Mouse (Mus musculus): ENCODE data around the gene Rapgef1. TPM values are rescaled to one million over a fixed set of nuclear protein-coding genes. Genes with fewer than 3 reads are reported as not detected.

Gene Rapgef1
- total RNA-seq (2022) = 10 to 100 TPM; 48.7 to 53.6 (median 52.8) TPM

- peak; percentile 62 for DNase-seq
Observed at GRCm38 (mm10) chr2:29619484-29620300, at the start of gene Rapgef1. Rapgef1 (plus strand) TSS chr2:29619720.

GRCm38 (mm10) chr2:29571921-29572700 lies 47.4 kb upstream of the Rapgef1 start:
- DNase-seq = no peak

- no peak for DNase-seq
Observed at GRCm38 (mm10) chr2:29572811-29573427, 46.6 kb upstream of the Rapgef1 start.

DNA sequence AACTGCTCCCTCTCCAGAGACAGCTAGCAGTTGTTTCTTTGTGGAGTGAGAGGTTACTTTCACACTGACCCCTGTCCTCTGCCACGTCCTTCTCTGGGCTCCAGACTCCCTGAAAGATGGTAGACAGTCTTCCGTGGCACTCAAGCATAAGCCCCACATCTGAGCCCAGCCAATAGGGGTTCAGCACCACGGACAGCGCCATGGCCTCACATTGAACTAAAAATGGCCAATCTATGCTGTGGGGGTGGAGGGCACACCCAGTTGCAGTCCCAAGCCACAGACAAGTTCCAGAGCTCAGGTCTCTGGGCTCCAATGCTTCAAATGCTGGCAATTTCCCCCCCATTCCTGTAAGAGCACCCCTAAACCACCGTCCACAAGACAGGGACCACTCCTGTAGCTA lies 45.9 kb upstream of the Rapgef1 start:
- peak; percentile 12 for DNase-seq

DNA sequence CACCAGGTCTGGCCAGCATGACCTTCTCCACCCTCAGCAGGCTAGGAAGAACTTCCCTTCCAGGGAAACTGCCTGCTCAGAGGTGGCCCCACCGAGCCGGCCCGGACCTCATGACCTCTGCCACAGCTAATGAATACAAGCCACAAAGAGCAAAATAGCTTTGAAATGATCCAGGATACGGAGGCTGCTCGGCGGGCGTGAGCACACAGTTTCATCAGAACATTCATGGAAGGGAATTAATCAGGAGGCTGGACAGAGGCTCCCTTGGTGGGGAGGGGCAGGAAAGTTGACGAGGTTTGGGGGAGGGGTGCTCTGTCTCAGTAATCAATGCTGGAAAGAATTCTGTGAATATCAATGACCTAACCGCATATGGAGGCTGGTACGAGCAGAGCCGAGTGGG lies 45.3 kb upstream of the Rapgef1 start:
- no peak for DNase-seq

DNA sequence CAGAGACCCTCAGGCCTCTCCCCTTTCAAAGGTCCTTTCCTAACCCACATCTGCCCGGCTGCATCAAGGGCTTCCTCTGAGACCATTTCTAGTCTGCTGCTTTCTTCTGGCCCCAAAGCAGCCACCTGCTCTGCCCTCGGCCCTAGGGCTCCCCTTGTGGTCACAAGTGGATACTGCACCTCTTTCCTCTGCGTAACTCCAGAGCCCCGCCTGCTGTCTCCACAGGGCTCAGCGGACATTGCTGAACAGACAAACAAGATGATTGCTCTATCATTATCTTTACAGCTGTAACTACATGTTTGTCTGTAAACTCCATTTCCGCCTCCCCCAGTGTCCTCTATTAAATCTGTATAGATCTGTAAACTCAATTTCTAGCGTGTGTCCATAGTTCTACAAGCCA lies 37.1 kb upstream of the Rapgef1 start:
- DNase-seq = peak; percentile 61

DNA sequence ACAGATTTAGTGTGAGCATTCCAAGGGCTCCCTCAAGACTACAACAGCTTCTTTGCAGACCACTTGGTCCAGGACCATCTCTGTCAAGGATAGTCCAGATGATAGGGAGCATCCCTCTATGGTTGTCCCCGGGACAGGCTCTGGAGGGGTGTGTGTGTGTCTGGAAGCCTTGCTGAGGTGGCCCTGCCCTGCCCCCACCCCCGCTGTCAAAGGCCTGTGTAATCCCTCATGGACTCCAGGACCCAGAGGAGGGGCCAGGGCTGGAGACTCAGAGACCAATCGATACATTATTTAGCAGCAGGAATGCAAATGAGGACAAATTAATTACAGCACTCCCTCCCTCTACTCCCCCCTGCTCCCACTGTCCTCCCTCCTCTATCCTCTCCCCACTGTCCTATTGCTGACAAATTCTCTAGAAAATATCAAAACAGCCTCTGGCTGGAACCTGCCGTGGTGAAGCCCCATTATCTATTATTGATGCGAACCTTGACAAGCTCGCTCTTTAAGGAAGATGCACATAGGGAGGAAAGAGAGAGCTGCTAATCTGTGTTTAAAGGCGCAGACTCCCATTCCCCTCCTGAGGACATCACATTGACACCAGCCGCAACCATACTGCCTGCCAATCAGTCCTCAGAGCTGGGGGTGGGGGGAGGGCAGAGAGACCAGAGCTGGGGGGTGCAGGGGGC lies 33.4 kb upstream of the Rapgef1 start:
- DNase-seq = no peak

- no peak for DNase-seq
Observed at GRCm38 (mm10) chr2:29588006-29588405, 31.5 kb upstream of the Rapgef1 start.

- no peak for DNase-seq
Observed at GRCm38 (mm10) chr2:29589266-29589665, 30.3 kb upstream of the Rapgef1 start.

DNA sequence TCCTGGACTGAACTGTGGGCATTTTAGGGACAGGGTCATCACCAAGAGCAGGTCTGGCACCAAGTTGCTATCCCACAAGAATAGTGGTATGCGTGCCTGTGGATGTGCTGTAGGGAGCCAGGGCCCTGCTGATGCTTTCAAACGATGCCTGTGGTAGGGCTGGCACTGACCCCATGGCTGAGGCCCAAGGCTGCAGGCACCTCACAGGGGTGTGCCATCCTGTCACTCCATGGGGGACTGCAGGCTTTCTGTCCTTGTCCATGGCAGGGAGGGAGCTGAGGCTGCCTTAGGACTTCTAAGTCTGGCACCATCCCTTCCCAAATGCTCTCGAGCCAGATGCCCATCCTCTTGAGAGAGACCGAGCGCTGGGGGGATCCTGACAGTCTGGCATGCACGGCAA lies 27.9 kb upstream of the Rapgef1 start:
- no peak for DNase-seq

DNA sequence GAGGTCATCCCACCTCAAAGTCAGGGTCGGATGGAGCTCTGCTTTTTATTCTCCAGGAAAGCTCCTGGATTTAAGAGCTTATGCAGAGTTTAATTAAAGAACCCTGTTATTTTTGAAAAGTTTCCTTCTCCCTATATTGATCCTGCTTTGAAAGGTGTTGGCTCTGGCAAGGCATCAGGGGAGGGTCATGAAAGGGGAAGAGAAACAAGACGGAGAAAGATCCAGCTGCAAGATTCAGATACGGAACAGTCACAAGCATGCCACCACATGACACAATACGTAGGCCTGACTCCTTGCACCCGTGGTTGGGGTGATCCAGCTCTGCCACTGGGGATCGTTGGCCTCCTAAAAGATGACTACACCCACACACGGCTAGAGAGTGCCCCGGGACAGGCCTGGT lies 27.0 kb upstream of the Rapgef1 start:
- DNase-seq = no peak

GRCm38 (mm10) chr2:29603930-29604329 lies 15.6 kb upstream of the Rapgef1 start:
- peak; percentile 45 for DNase-seq

GRCm38 (mm10) chr2:29605591-29605990 lies 13.9 kb upstream of the Rapgef1 start:
- DNase-seq = no peak

GRCm38 (mm10) chr2:29606460-29606859 lies 13.1 kb upstream of the Rapgef1 start:
- DNase-seq = no peak

DNA sequence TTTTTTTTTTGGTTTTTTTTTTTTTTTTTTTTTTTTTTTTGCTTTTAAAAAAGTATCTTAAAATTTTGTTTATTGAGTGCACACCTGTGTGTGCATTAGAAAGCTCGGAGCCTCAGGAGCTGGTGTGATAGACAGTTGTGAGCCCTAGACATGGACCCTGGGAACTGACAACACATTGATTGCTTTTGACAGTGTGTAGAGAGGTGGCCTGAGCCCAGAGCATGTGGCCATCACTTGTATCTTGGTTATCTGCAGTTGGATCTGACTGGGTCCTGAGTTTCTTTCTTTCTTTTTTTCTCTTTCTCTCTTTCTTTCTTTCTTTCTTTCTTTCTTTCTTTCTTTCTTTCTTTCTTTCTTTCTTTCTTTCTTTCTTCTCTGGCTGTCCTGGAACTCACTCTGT lies 2.2 kb upstream of the Rapgef1 start:
- DNase-seq = no peak

DNA sequence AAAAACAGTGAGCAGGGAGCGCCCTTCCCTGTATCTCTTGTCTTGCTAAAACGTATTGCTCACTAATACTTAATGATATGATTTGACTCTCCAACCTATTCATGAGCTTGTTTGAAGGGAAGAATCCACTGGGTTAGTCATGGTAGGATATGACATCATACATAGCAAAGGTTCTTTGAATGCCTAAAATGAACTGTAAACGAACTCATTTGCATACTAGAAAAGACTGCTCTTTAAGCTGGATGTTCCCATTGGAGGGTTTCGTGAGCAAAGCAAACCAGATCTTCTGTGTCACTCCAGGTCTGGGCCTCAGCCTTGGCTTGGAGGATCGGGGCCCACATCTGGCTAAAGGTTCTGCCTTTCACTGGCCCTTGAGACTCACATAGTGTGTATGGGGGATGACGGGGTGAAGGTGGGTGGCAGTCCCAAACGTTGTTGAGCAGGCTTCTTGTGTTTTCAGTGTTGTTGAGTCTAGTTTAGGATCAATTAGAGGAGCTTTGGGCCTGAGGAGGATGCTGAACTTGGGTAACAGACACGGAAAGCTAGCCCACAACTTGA lies 515 bp upstream of the Rapgef1 start:
- DNase-seq = no peak

DNA sequence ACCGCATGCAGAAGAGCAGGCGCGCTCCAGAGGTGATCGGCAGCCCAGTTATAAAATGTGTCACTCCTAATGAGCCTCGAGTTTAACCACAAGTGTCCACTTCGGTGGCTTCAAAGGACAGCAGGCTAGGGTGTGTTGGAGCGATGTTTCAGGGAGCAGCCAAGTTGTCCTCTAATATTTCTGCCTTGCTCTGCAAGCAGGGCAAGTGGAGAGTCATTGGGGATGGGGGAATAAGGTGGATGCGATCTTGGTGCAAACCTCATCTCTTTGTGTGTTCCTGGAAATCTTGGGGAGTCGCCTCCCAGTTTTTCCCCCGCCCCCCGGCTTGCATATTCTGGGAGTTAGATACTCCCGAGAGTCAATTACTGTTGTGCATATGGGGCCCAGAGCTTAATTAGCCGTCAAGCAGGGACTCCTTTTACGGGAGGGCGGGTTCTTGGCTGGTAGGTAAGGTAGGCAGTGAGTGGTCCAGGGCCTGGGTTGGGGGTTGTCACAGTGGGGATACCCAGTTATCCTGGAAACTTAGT lies 844 bp downstream of the Rapgef1 start:
- DNase-seq = no peak

DNA sequence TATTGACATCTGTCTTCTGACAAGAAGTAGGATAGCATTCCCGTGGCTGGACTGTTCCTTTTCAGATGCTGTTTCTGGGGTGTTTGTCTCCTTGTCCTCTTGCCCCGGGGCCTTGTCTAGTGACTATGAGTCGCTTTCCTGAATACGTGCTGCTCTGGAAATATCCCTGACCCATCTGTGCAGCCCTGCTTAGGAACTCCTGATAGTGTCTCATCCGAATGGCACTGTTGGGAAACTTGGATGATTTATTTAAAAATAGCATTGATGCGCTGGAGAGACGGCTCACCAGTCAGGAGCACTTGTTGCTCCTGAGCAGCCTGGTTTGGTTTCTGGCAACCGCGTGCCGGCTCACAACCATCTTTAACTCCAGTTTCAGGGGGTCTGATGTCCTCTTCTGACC lies 1.6 kb downstream of the Rapgef1 start:
- DNase-seq = no peak

- no peak for DNase-seq
Observed at GRCm38 (mm10) chr2:29621636-29622035, 2.1 kb downstream of the Rapgef1 start.

DNA sequence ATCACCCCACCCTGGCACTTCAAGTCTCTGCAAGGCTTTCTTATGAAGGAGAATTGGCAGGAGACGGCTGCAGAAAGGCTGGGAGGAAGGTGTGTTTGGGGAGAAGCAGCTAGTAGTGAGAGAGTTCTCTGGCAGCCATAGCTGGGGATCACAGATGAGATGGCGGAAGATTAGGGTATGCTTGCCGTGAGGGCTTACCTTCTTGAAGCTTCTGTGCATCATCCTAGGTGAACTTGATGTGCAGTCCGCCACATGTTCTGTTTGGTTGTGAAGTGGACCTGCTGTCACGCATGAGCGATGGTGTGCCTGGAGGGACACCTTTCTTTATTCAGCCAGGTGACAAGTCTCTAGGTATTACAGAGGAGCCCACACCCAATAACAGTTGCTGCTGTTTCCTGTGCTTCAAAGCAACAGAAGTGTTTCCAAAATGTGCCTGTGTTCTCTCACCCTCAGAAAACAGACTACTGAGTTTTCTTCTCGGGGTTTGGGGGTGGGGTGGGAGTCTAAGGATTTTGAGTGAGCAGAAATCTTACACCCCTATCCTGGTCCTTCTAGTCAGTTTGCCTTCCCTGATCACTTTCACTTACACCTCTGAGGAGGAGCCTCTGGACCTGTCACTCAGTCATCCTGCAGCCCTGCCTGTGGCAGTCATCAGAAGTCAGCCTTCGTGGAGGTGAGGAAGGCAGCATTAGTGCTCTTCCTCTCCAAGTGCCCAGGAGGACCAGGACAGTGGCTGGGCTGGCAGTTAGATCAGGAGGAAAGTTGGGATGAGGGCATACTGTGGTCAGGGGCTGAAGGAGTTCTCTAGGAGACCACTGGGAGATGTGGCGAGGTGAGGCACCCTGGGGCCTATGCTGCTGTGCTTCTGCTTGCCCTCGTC lies 2.8 kb downstream of the Rapgef1 start:
- no peak for DNase-seq
